Mouse (Mus musculus): ENCODE results near the gene Id3.

DNA sequence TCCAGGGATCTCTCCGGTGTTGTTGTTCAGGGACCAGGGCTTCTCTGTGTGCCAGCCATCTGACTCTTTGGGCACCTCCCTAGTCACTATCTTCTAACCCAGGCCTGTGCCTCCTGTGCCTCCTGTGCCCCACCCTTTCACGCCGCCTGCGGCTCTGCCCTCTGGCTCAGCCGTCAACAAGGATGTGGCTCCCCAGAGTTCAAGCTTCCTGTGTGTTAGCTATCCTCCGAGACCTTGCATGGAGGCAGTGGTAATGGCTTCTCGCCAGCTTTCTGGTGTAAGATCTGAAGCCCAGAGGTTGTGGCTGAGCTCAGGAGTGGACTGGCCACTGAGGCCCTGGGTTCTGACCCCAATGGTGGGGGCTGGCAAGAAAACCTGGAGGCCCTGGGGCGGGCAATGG lies 46.6 kb downstream of the Id3 start:
- no peak for TF ChIP-seq CEBPB (IDR thresholded peaks at IDR 0.05; ENCODE audit: low read depth)
- no peak for TF ChIP-seq CTCF (IDR thresholded peaks at IDR 0.05; ENCODE audit: control insufficient read depth, insufficient read depth, insufficient read length)
- TF ChIP-seq MYOD1 (IDR thresholded peaks at IDR 0.05; ENCODE audit: control insufficient read depth, insufficient read length, low read depth), result no peak
- TF ChIP-seq USF1 (IDR thresholded peaks at IDR 0.05; ENCODE audit: low read depth), result no peak
- TF ChIP-seq MYOG (IDR thresholded peaks at IDR 0.05; ENCODE audit: control insufficient read depth, extremely low read depth, insufficient read length), result no peak
- TF ChIP-seq MAX (IDR thresholded peaks at IDR 0.05), result no peak
- no peak for TF ChIP-seq FOSL1 (IDR thresholded peaks at IDR 0.05; ENCODE audit: insufficient read depth, low read length, poor library complexity, severe bottlenecking)
